Mouse (Mus musculus): ENCODE measurements around the gene Rpl12.

Gene Rpl12

GRCm38 (mm10) chr2:32961192-32961995 lies at the start of gene Rpl12, which contains the start of gene Lrsam1:
Gene Rpl12, plus strand, starts transcription at chr2:32961559.
Gene Lrsam1, minus strand, starts transcription at chr2:32961614.
- peak; percentile 97 for DNase-seq

- DNase-seq: no peak
Measured at GRCm38 (mm10) chr2:32911639-32912182, 49.6 kb upstream of the Rpl12 start.

- peak; percentile 82 to 94 for DNase-seq
Measured at GRCm38 (mm10) chr2:32912210-32912804, 49.1 kb upstream of the Rpl12 start.

GRCm38 (mm10) chr2:32914362-32914761 lies 47.0 kb upstream of the Rpl12 start:
- DNase-seq: peak; percentile 16 to 61

GRCm38 (mm10) chr2:32914896-32915295 lies 46.5 kb upstream of the Rpl12 start:
- peak; percentile 70 to 83 for DNase-seq

- DNase-seq: peak in 1 of 2 experiments; percentile 59
Measured at GRCm38 (mm10) chr2:32917526-32917925, 43.8 kb upstream of the Rpl12 start.

GRCm38 (mm10) chr2:32918391-32918790 lies 43.0 kb upstream of the Rpl12 start:
- no peak for DNase-seq

GRCm38 (mm10) chr2:32921235-32921634 lies 40.1 kb upstream of the Rpl12 start:
- DNase-seq: no peak

GRCm38 (mm10) chr2:32921801-32922380 lies 39.5 kb upstream of the Rpl12 start:
- DNase-seq: no peak

- no peak for DNase-seq
Measured at GRCm38 (mm10) chr2:32922564-32922963, 38.8 kb upstream of the Rpl12 start.

GRCm38 (mm10) chr2:32923551-32924250 lies 37.7 kb upstream of the Rpl12 start:
- no peak for DNase-seq

- DNase-seq: no peak
Measured at GRCm38 (mm10) chr2:32924306-32924844, 37.0 kb upstream of the Rpl12 start.

GRCm38 (mm10) chr2:32926330-32927075 lies 34.9 kb upstream of the Rpl12 start:
- DNase-seq: peak in 1 of 2 experiments; percentile 55

GRCm38 (mm10) chr2:32927624-32928234 lies 33.6 kb upstream of the Rpl12 start:
- DNase-seq: no peak

GRCm38 (mm10) chr2:32928235-32928946 lies 33.0 kb upstream of the Rpl12 start:
- DNase-seq: peak; percentile 75 to 80

GRCm38 (mm10) chr2:32928947-32929829 lies 32.2 kb upstream of the Rpl12 start:
- peak; percentile 11 to 53 for DNase-seq

GRCm38 (mm10) chr2:32931730-32932129 lies 29.6 kb upstream of the Rpl12 start:
- DNase-seq: peak in 1 of 2 experiments; percentile 37

GRCm38 (mm10) chr2:32938741-32939140 lies 22.6 kb upstream of the Rpl12 start:
- DNase-seq: no peak

- peak in 1 of 2 experiments; percentile 70 for DNase-seq
Measured at GRCm38 (mm10) chr2:32939418-32939817, 21.9 kb upstream of the Rpl12 start.

Measured in kidney, postnatal 25 days (tissue).